20 mouse cellular contexts compared by ENCODE assay signal in the genomic region with DNA sequence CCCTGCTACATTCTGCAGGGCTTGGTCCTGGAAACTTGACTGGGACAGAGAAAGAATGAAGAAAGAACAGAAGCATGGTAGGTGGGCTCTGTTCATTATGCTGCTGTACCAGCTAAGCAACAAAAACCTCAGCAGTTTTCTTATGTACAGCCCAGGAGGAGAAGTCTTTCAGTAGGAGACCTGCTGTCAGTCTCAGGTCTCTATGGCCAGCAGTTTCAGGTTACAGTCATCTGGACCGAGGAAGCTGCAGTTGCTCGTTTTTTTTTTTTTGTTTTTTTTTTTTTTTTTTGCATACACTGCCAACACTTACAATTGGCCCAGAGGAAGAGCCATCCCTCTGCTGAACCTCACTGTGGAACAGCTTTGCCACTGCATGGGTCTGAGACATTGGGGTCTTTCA.
A peak's percentile ranks its signal among the peaks of the same experiment; 100 is the strongest.
DNase-seq lines count a peak whose midpoint lies in the region; TF ChIP-seq lines count a peak whose summit lies in the region.
"Had no signal": no experiment of that assay in that cellular context is flagged by ENCODE, and none has a peak within 500 bp of the region (broad histone marks: within the 10 kb centered on the region; RNA-seq: fewer than 3 reads in every experiment).

No protein-coding gene starts in this region.

- no peak overlapping the region for H3K4me3 ChIP-seq in ES-Bruce4 (ENCODE audit: low read depth, low read length)
- H3K4me3 ChIP-seq: embryonic facial prominence, embryonic 13.5 days; embryonic facial prominence, embryonic 15.5 days; forebrain, embryonic 13.5 days; forebrain, embryonic 15.5 days had no signal

- no peaks in the 10 kb centered on the region for H3K36me3 ChIP-seq in ES-Bruce4 (ENCODE audit: control insufficient read depth, insufficient read depth, low read length, poor library complexity, severe bottlenecking)
- H3K36me3 ChIP-seq: embryonic facial prominence, embryonic 13.5 days; embryonic facial prominence, embryonic 15.5 days; forebrain, embryonic 15.5 days; G1E had no signal

- TF ChIP-seq EP300 in ES-Bruce4 (IDR thresholded peaks at IDR 0.05; ENCODE audit: insufficient read depth, low read depth, low read length): no peak

- TF ChIP-seq CTCF in ES-Bruce4 (IDR thresholded peaks at IDR 0.05; ENCODE audit: low read depth, low read length): no peak

- no peak for TF ChIP-seq POLR2A in ES-Bruce4 (IDR thresholded peaks at IDR 0.05; ENCODE audit: insufficient read depth, low read length)

- no peaks in the 10 kb centered on the region for H3K4me1 ChIP-seq in ES-Bruce4 (ENCODE audit: control insufficient read depth, insufficient read depth, low read length)
- H3K4me1 ChIP-seq: embryonic facial prominence, embryonic 13.5 days; embryonic facial prominence, embryonic 15.5 days; forebrain, embryonic 13.5 days; forebrain, embryonic 15.5 days had no signal

- 0 out of 2 replicates have a peak, but pooled peaks cover 4% of the 10 kb centered on the region for H3K9me3 ChIP-seq in ES-Bruce4 (replicated peaks; ENCODE audit: control insufficient read depth, insufficient read depth, low read length, poor library complexity, severe bottlenecking)
- H3K9me3 ChIP-seq: embryonic facial prominence, embryonic 13.5 days; embryonic facial prominence, embryonic 15.5 days; forebrain, embryonic 13.5 days; forebrain, embryonic 15.5 days; G1E had no signal

- H3K27ac ChIP-seq in ES-Bruce4 (ENCODE audit: insufficient read depth, low read length): peak overlapping the region; percentile 91
- H3K27ac ChIP-seq: embryonic facial prominence, embryonic 13.5 days; embryonic facial prominence, embryonic 15.5 days; forebrain, embryonic 13.5 days; forebrain, embryonic 15.5 days had no signal

- no peaks in the 10 kb centered on the region for H3K27me3 ChIP-seq in ES-Bruce4 (ENCODE audit: control insufficient read depth, insufficient read depth, low read length, poor library complexity, severe bottlenecking)
- H3K27me3 ChIP-seq: embryonic facial prominence, embryonic 13.5 days; embryonic facial prominence, embryonic 15.5 days; forebrain, embryonic 13.5 days; forebrain, embryonic 15.5 days had no signal

- DNase-seq in A20 (ENCODE audit: low read depth, low spot score): peak; percentile 1
- peak; percentile 70 for DNase-seq in R1 (ENCODE audit: low read depth, low spot score)
- no peak for DNase-seq in cerebellum, postnatal 25 days
- DNase-seq in adipocyte (ENCODE audit: low spot score): no peak
- DNase-seq: adrenal gland, adult 8-10 months; adrenal gland, postnatal 14 days; adrenal gland, postnatal 36 days; cerebellum, adult 11-12 months; cerebellum, adult 2 months; cerebellum, adult 9-10 months; cerebellum, postnatal 10 days; cerebellum, postnatal 36 days; embryo, embryonic 11 days; forebrain, postnatal 0 days had no signal

- H3K9ac ChIP-seq in ES-Bruce4 (ENCODE audit: low read depth, poor library complexity, severe bottlenecking): no peak overlapping the region
- H3K9ac ChIP-seq: embryonic facial prominence, embryonic 13.5 days; embryonic facial prominence, embryonic 15.5 days; forebrain, embryonic 13.5 days; forebrain, embryonic 15.5 days; forebrain, postnatal 0 days had no signal

Comparison
In these comparisons a context has a peak if more than half of its experiments do, and no peak if none do; other contexts are left out.
1. DNase-seq: peak in A20 (single experiment) and R1 (single experiment); none in cerebellum, postnatal 25 days (0 of 2) and adipocyte (single experiment).